Mouse (Mus musculus): ENCODE results near the gene 1700016D06Rik. TPM values are rescaled to one million over a fixed set of nuclear protein-coding genes. Genes with fewer than 3 reads are reported as not detected.

The 1700016D06Rik gene
- total RNA-seq, 4 experiments from 2014 or later = not detected

- no peak for DNase-seq
Observed at GRCm38 (mm10) chr8:11634331-11635011, 66.4 kb downstream of the 1700016D06Rik start.

- DNase-seq = peak; percentile 43
Observed at GRCm38 (mm10) chr8:11633414-11633813, 67.4 kb downstream of the 1700016D06Rik start.

GRCm38 (mm10) chr8:11632406-11632805, 68.5 kb downstream of the 1700016D06Rik start:
- peak; percentile 91 for DNase-seq

GRCm38 (mm10) chr8:11629206-11629605, 71.7 kb downstream of the 1700016D06Rik start:
- DNase-seq = peak; percentile 52

- no peak for DNase-seq
Observed at GRCm38 (mm10) chr8:11628506-11629132, 72.2 kb downstream of the 1700016D06Rik start.

- no peak for DNase-seq
Observed at GRCm38 (mm10) chr8:11627717-11628116, 73.1 kb downstream of the 1700016D06Rik start.

GRCm38 (mm10) chr8:11625084-11625483, 75.8 kb downstream of the 1700016D06Rik start:
- DNase-seq = no peak

GRCm38 (mm10) chr8:11619091-11619490, 81.8 kb downstream of the 1700016D06Rik start:
- peak; percentile 21 for DNase-seq

GRCm38 (mm10) chr8:11618063-11618462, 82.8 kb downstream of the 1700016D06Rik start:
- no peak for DNase-seq

- DNase-seq = no peak
Observed at GRCm38 (mm10) chr8:11616294-11616693, 84.6 kb downstream of the 1700016D06Rik start.

- DNase-seq = peak; percentile 26
Observed at GRCm38 (mm10) chr8:11614126-11614835, 86.6 kb downstream of the 1700016D06Rik start.

GRCm38 (mm10) chr8:11608848-11609247, 92.0 kb downstream of the 1700016D06Rik start:
- no peak for DNase-seq

Small RNA genes within 50 kb of the gene (microRNA-seq; reads per million reads assigned to microRNA genes)
- 2.0 to 2.3 reads per million in 2 experiments for gene Mir7238

Other genes starting within 250 kb of the 1700016D06Rik start
- 10 to 100 TPM in 2 of 4 experiments, 1 to 10 TPM in 2; 9.2 to 14.0 (median 10.8) TPM for gene Rab20, start 222.4 kb downstream of the 1700016D06Rik start, total RNA-seq (2022)
- 10 to 100 TPM; 73.9 to 84.5 (median 77.5) TPM for gene Naxd, start 203.6 kb downstream of the 1700016D06Rik start, total RNA-seq (2022)
- 10 to 100 TPM; 35.8 to 54.6 (median 38.9) TPM for gene Cars2, start 150.3 kb downstream of the 1700016D06Rik start, total RNA-seq (2022)
- gene Ing1, start 145.5 kb downstream of the 1700016D06Rik start, total RNA-seq (2022) = 10 to 100 TPM; 34.0 to 42.5 (median 36.9) TPM
- gene Ankrd10, start 65.3 kb downstream of the 1700016D06Rik start, total RNA-seq (2022) = 10 to 100 TPM; 50.9 to 93.7 (median 66.6) TPM
- gene Arhgef7, start 26.7 kb upstream of the 1700016D06Rik start, total RNA-seq (2022) = 10 to 100 TPM; 40.3 to 56.7 (median 46.7) TPM
- 1 to 10 TPM in 1 of 4 experiments, not detected in 3; 2.1 TPM for gene Tex29, start 139.4 kb upstream of the 1700016D06Rik start, total RNA-seq (2022)